Mouse (Mus musculus): ENCODE data around the gene Fut4.
A peak's percentile ranks its signal among the peaks of the same experiment; 100 is the strongest.

The Fut4 gene

GRCm38 (mm10) chr9:14752001-14752522, at the start of gene Fut4:
Gene Fut4 (minus strand): TSS chr9:14752393.
- peak; percentile 56 for DNase-seq (ENCODE audit: low read depth, low spot score)

- no peak for DNase-seq (ENCODE audit: low read depth, low spot score)
Observed at GRCm38 (mm10) chr9:14787356-14787755, 35.2 kb upstream of the Fut4 start.

- peak; percentile 98 for DNase-seq (ENCODE audit: low read depth, low spot score)
Observed at GRCm38 (mm10) chr9:14784039-14785002, 32.1 kb upstream of the Fut4 start, which contains the start of the genes Mre11a and Ankrd49. Gene Mre11a (plus strand): TSS chr9:14784654. Gene Ankrd49 (minus strand): TSS chr9:14784856.

- DNase-seq (ENCODE audit: low read depth, low spot score): no peak
Observed at GRCm38 (mm10) chr9:14778341-14778740, 26.1 kb upstream of the Fut4 start.

GRCm38 (mm10) chr9:14773813-14774212, 21.6 kb upstream of the Fut4 start:
- no peak for DNase-seq (ENCODE audit: low read depth, low spot score)

- DNase-seq (ENCODE audit: low read depth, low spot score): no peak
Observed at GRCm38 (mm10) chr9:14772074-14772473, 19.9 kb upstream of the Fut4 start.

GRCm38 (mm10) chr9:14770803-14771471, 18.7 kb upstream of the Fut4 start, which contains the start of gene 1700012B09Rik:
Gene 1700012B09Rik (minus strand): TSS chr9:14771030.
- no peak for DNase-seq (ENCODE audit: low read depth, low spot score)

- DNase-seq (ENCODE audit: low read depth, low spot score): no peak
Observed at GRCm38 (mm10) chr9:14769811-14770210, 17.6 kb upstream of the Fut4 start.

GRCm38 (mm10) chr9:14764765-14765164, 12.6 kb upstream of the Fut4 start:
- DNase-seq (ENCODE audit: low read depth, low spot score): peak; percentile 61

- no peak for DNase-seq (ENCODE audit: low read depth, low spot score)
Observed at GRCm38 (mm10) chr9:14759261-14759660, 7.1 kb upstream of the Fut4 start.

GRCm38 (mm10) chr9:14758590-14758989, 6.4 kb upstream of the Fut4 start:
- DNase-seq (ENCODE audit: low read depth, low spot score): no peak

GRCm38 (mm10) chr9:14754469-14754868, 2.3 kb upstream of the Fut4 start:
- DNase-seq (ENCODE audit: low read depth, low spot score): no peak

GRCm38 (mm10) chr9:14753947-14754346, 1.8 kb upstream of the Fut4 start:
- DNase-seq (ENCODE audit: low read depth, low spot score): no peak

GRCm38 (mm10) chr9:14751503-14752000, 641 bp downstream of the Fut4 start:
- no peak for DNase-seq (ENCODE audit: low read depth, low spot score)

- no peak for DNase-seq (ENCODE audit: low read depth, low spot score)
Observed at GRCm38 (mm10) chr9:14750901-14751502, 1.2 kb downstream of the Fut4 start.

GRCm38 (mm10) chr9:14740151-14740924, 11.9 kb downstream of the Fut4 start, which contains the start of gene Piwil4:
Gene Piwil4 (minus strand): TSS chr9:14740733.
- DNase-seq (ENCODE audit: low read depth, low spot score): no peak

- no peak for DNase-seq (ENCODE audit: low read depth, low spot score)
Observed at GRCm38 (mm10) chr9:14739498-14740150, 12.6 kb downstream of the Fut4 start.

GRCm38 (mm10) chr9:14730941-14731541, 21.2 kb downstream of the Fut4 start:
- DNase-seq (ENCODE audit: low read depth, low spot score): peak; percentile 25

GRCm38 (mm10) chr9:14728365-14728764, 23.8 kb downstream of the Fut4 start:
- DNase-seq (ENCODE audit: low read depth, low spot score): no peak

GRCm38 (mm10) chr9:14726629-14727028, 25.6 kb downstream of the Fut4 start:
- no peak for DNase-seq (ENCODE audit: low read depth, low spot score)
